Comparison of ENCODE assay signal across 9 mouse cellular contexts in the genomic region with DNA sequence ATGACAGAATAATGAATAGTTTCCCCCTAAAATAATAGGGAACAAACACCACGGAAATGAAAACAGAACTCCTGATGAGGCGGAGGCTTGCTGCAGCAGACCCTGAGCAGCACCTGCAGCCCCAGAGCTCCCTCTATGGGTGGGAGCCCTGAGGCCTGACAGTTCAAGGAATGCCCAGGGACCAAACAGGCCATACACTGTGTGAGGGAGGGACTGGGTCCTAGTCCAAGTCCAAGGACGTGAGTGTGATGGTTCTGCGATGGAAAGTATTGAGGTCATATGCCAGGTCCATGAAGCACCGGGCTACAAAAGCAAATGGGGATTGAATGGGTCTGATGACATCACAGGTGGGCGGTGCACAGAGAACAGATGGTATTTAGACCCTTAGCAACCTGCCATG. TPM values are rescaled to one million over a fixed set of nuclear protein-coding genes. Genes with fewer than 3 reads are reported as not detected.
A peak's percentile ranks its signal among the peaks of the same experiment; 100 is the strongest.
DNase-seq lines count a peak whose midpoint lies in the region; ATAC-seq lines count a peak whose summit lies in the region.
"Had no signal": no experiment of that assay in that cellular context is flagged by ENCODE, and none has a peak within 500 bp of the region (broad histone marks: within the 10 kb centered on the region; RNA-seq: fewer than 3 reads in every experiment).

No protein-coding gene starts in this region.

- WGBS in kidney, embryonic 16.5 days = 65% methylated on average over 6 of the region's 6 CpGs
- WGBS in midbrain, embryonic 12.5 days = 59% methylated on average over 6 of the region's 6 CpGs
- 68% methylated on average over 6 of the region's 6 CpGs for WGBS in midbrain, embryonic 15.5 days

- no peak overlapping the region for H3K27ac ChIP-seq in kidney, embryonic 16.5 days (ENCODE audit: low read length)
- H3K27ac ChIP-seq in midbrain, embryonic 12.5 days (replicated peaks) = no peak overlapping the region
- no peak overlapping the region for H3K27ac ChIP-seq in midbrain, embryonic 15.5 days
- H3K27ac ChIP-seq: embryonic facial prominence, embryonic 15.5 days; hindbrain, embryonic 15.5 days had no signal

- no peak overlapping the region for H3K4me3 ChIP-seq in kidney, embryonic 16.5 days (ENCODE audit: low read length)
- no peak overlapping the region for H3K4me3 ChIP-seq in midbrain, embryonic 12.5 days
- no peak overlapping the region for H3K4me3 ChIP-seq in midbrain, embryonic 15.5 days
- H3K4me3 ChIP-seq: embryonic facial prominence, embryonic 15.5 days; hindbrain, embryonic 15.5 days had no signal

- no peak overlapping the region for H3K9ac ChIP-seq in kidney, embryonic 16.5 days (replicated peaks; ENCODE audit: low read length)
- no peak overlapping the region for H3K9ac ChIP-seq in midbrain, embryonic 12.5 days (replicated peaks)
- H3K9ac ChIP-seq in midbrain, embryonic 15.5 days = no peak overlapping the region
- H3K9ac ChIP-seq: embryonic facial prominence, embryonic 15.5 days; hindbrain, embryonic 15.5 days had no signal

- no peaks in the 10 kb centered on the region for H3K4me1 ChIP-seq in kidney, embryonic 16.5 days (ENCODE audit: insufficient read depth, low read length)
- H3K4me1 ChIP-seq in midbrain, embryonic 12.5 days = no peaks in the 10 kb centered on the region
- no peaks in the 10 kb centered on the region for H3K4me1 ChIP-seq in midbrain, embryonic 15.5 days
- H3K4me1 ChIP-seq: embryonic facial prominence, embryonic 15.5 days; hindbrain, embryonic 15.5 days had no signal

- peak; percentile 20 for DNase-seq in kidney, adult 18-20 months
- DNase-seq in brain, adult 2 months (ENCODE audit: low read depth, low spot score) = peak; percentile 24
- DNase-seq in c-Kit-positive CD71-positive TER-119-positive erythroid progenitor cells, embryonic 14.5 days (ENCODE audit: low spot score) = no peak

- no peak overlapping the region for H3K4me2 ChIP-seq in kidney, embryonic 16.5 days (replicated peaks; ENCODE audit: low read depth, low read length)
- H3K4me2 ChIP-seq in midbrain, embryonic 12.5 days (replicated peaks) = no peak overlapping the region
- no peak overlapping the region for H3K4me2 ChIP-seq in midbrain, embryonic 15.5 days
- H3K4me2 ChIP-seq: embryonic facial prominence, embryonic 15.5 days; hindbrain, embryonic 15.5 days had no signal

- H3K9me3 ChIP-seq in kidney, embryonic 16.5 days (ENCODE audit: low read length) = no peaks in the 10 kb centered on the region
- no peaks in the 10 kb centered on the region for H3K9me3 ChIP-seq in midbrain, embryonic 12.5 days
- no peaks in the 10 kb centered on the region for H3K9me3 ChIP-seq in midbrain, embryonic 15.5 days
- H3K9me3 ChIP-seq: embryonic facial prominence, embryonic 15.5 days; hindbrain, embryonic 15.5 days had no signal

- ATAC-seq in kidney, embryonic 16.5 days (ENCODE audit: low FRiP score, low TSS enrichment) = no peak
- 0 out of 2 replicates have a peak, but pooled peaks have one; percentile 43 for ATAC-seq in midbrain, embryonic 12.5 days (ENCODE audit: low FRiP score, low read depth)
- ATAC-seq in midbrain, embryonic 15.5 days (replicated peaks) = no peak
- peak; percentile 60; the same call in 1 of the 2 replicates for ATAC-seq in megakaryocyte progenitor cell, adult 5-6 weeks (replicated peaks; ENCODE audit: poor library complexity)

- H3K27me3 ChIP-seq in kidney, embryonic 16.5 days (ENCODE audit: insufficient read depth, low read length) = no peaks in the 10 kb centered on the region
- H3K27me3 ChIP-seq in midbrain, embryonic 12.5 days = 0 out of 2 replicates have a peak, but pooled peaks cover 4% of the 10 kb centered on the region
- no peaks in the 10 kb centered on the region; the same call in 1 of the 2 replicates for H3K27me3 ChIP-seq in midbrain, embryonic 15.5 days (replicated peaks)
- H3K27me3 ChIP-seq: embryonic facial prominence, embryonic 15.5 days; hindbrain, embryonic 15.5 days had no signal

- H3K36me3 ChIP-seq in kidney, embryonic 16.5 days (ENCODE audit: insufficient read depth, low read length) = no peaks in the 10 kb centered on the region
- no peaks in the 10 kb centered on the region for H3K36me3 ChIP-seq in midbrain, embryonic 12.5 days
- H3K36me3 ChIP-seq in midbrain, embryonic 15.5 days (replicated peaks) = no peaks in the 10 kb centered on the region
- H3K36me3 ChIP-seq: embryonic facial prominence, embryonic 15.5 days; hindbrain, embryonic 15.5 days had no signal

RNA-seq across cellular contexts. Expression of a gene that starts 33.7 kb away (rescaled TPM):
- polyA plus RNA-seq in kidney, embryonic 16.5 days (2015; fragmentation: Nextera tagmentation; extraction: Ambion mirVana) = 27.4 and 29.1 TPM in 2 replicates
- 71.7 and 78.0 TPM in 2 replicates for polyA plus RNA-seq in midbrain, embryonic 12.5 days (2016; fragmentation: Nextera tagmentation; extraction: Ambion mirVana)
- 64.0 and 71.0 TPM in 2 replicates for polyA plus RNA-seq in midbrain, embryonic 15.5 days (2015; fragmentation: Nextera tagmentation; extraction: Ambion mirVana)
- total RNA-seq in megakaryocyte progenitor cell, adult 5-6 weeks (2015) = 2.2 and 2.4 TPM in 2 replicates
- total RNA-seq in megakaryocyte progenitor cell, adult 5-6 weeks (2017) = 0.42 and 1.7 TPM in 2 replicates

Comparison
In these comparisons a context has a peak if more than half of its experiments do, and no peak if none do; other contexts are left out.
1. ATAC-seq: peak in midbrain, embryonic 12.5 days (single experiment) and megakaryocyte progenitor cell, adult 5-6 weeks (single experiment); none in kidney, embryonic 16.5 days (single experiment) and midbrain, embryonic 15.5 days (single experiment).